Mouse (Mus musculus) hematopoietic stem cell, adult 5-6 weeks (primary cell): Measurements from ENCODE around the gene Mphosph9. TPM values are rescaled to one million over a fixed set of nuclear protein-coding genes. Genes with fewer than 3 reads are reported as not detected.

ENCODE experiments used
- ATAC-seq, 2 experiments: fragments of 125-278 bp in 1 of 2; replicated peaks in 1 of 2; 2 replicates each; pipeline ENCODE4 v1.8.0; 2016 to 2017; ENCODE audit warnings: inconsistent platforms in 2 of 2, mild to moderate bottlenecking in 2 of 2, moderate number of reproducible peaks in 2 of 2, low read depth in 1 of 2, moderate TSS enrichment in 1 of 2; ENCODE audit not compliant: low FRiP score in 2 of 2, poor library complexity in 2 of 2, severe bottlenecking in 2 of 2, insufficient read depth in 1 of 2, low TSS enrichment in 1 of 2
- total RNA-seq: library from RNA; stranded (forward); fragments of 172-1452, 232-1000 nt; gene quantifications from 2 replicates; pipeline ENCODE4 v1.2.3, GENCODE M21; 2017

Mphosph9 gene
- total RNA-seq, 1 experiment from 2014 or later = 41.0 TPM

- no peak for ATAC-seq
Measured at GRCm38 (mm10) chr5:124211669-124212068, 116.1 kb downstream of the Mphosph9 start.

- ATAC-seq = no peak
Measured at GRCm38 (mm10) chr5:124211234-124211633, 116.5 kb downstream of the Mphosph9 start.

- no peak for ATAC-seq
Measured at GRCm38 (mm10) chr5:124210281-124211016, 117.3 kb downstream of the Mphosph9 start.

- ATAC-seq = no peak
Measured at GRCm38 (mm10) chr5:124209850-124210249, 117.9 kb downstream of the Mphosph9 start.

GRCm38 (mm10) chr5:124208030-124208429 lies 119.7 kb downstream of the Mphosph9 start:
- no peak for ATAC-seq

GRCm38 (mm10) chr5:124206481-124207038 lies 121.2 kb downstream of the Mphosph9 start:
- no peak for ATAC-seq

- no peak for ATAC-seq
Measured at GRCm38 (mm10) chr5:124205809-124206380, 121.9 kb downstream of the Mphosph9 start.

GRCm38 (mm10) chr5:124205211-124205610 lies 122.6 kb downstream of the Mphosph9 start:
- no peak for ATAC-seq

- no peak for ATAC-seq
Measured at GRCm38 (mm10) chr5:124204127-124204794, 123.5 kb downstream of the Mphosph9 start.

- no peak for ATAC-seq
Measured at GRCm38 (mm10) chr5:124203251-124203650, 124.5 kb downstream of the Mphosph9 start.

- ATAC-seq = no peak
Measured at GRCm38 (mm10) chr5:124202071-124202470, 125.7 kb downstream of the Mphosph9 start.

- no peak for ATAC-seq
Measured at GRCm38 (mm10) chr5:124201564-124201963, 126.2 kb downstream of the Mphosph9 start.

Other genes starting within 250 kb of the Mphosph9 start
- 0.84 and 2.4 TPM in 2 replicates for gene Abcb9, start 232.2 kb downstream of the Mphosph9 start, total RNA-seq
- 7.9 and 13.8 TPM in 2 replicates for gene Ogfod2, start 215.7 kb downstream of the Mphosph9 start, total RNA-seq
- 81.3 and 90.1 TPM in 2 replicates for gene Arl6ip4, start 211.9 kb downstream of the Mphosph9 start, total RNA-seq
- gene Pitpnm2, start 78.2 kb downstream of the Mphosph9 start, total RNA-seq = 8.0 and 14.3 TPM in 2 replicates
- 22.3 and 24.6 TPM in 2 replicates for gene 2810006K23Rik, start 117 bp upstream of the Mphosph9 start, total RNA-seq
- gene Cdk2ap1, start 35.1 kb upstream of the Mphosph9 start, total RNA-seq = 166 and 167 TPM in 2 replicates
- 233 and 245 TPM in 2 replicates for gene Sbno1, start 98.0 kb upstream of the Mphosph9 start, total RNA-seq
- gene Kmt5a, start 112.0 kb upstream of the Mphosph9 start, total RNA-seq = 99.1 and 120 TPM in 2 replicates
- gene Rilpl2, start 150.4 kb upstream of the Mphosph9 start, total RNA-seq = 45.7 and 62.1 TPM in 2 replicates
- 4.8 and 7.4 TPM in 2 replicates for gene Snrnp35, start 155.2 kb upstream of the Mphosph9 start, total RNA-seq
- 6.0 and 9.5 TPM in 2 replicates for gene Rilpl1, start 203.4 kb upstream of the Mphosph9 start, total RNA-seq
- gene Tmed2, start 212.7 kb upstream of the Mphosph9 start, total RNA-seq = 482 and 912 TPM in 2 replicates
- gene Ddx55, start 224.9 kb upstream of the Mphosph9 start, total RNA-seq = 16.0 and 16.4 TPM in 2 replicates